Mouse (Mus musculus) C2C12 (cell line): ENCODE measurements at regions not wholly inside any gene's neighbourhood (a gene's known extent, or its start where the extent isn't known, plus 50 kb on each side); places are given as distances from the start of the nearest gene placed in this dataset.

Experiments used
- CEBPB ChIP-seq: IDR thresholded peaks from one replicate; pipeline ENCODE4 v1.6.1; 2011; ENCODE audit warnings: low read depth, mild to moderate bottlenecking, control low read depth, moderate library complexity
- CTCF ChIP-seq: IDR thresholded peaks from one replicate; pipeline ENCODE4 v1.5.1; 2011; ENCODE audit not compliant: control insufficient read depth, insufficient read depth, insufficient read length
- MAX ChIP-seq: IDR thresholded peaks from one replicate; pipeline ENCODE4 v1.6.1; 2011; ENCODE audit warnings: mild to moderate bottlenecking, control low read depth
- MYOD1 ChIP-seq: IDR thresholded peaks from one replicate; pipeline ENCODE4 v1.6.1; 2011; ENCODE audit warnings: low read depth; ENCODE audit not compliant: control insufficient read depth, insufficient read length

- TF ChIP-seq CTCF (no peak), MAX (no peak), CEBPB (no peak), MYOD1 (no peak)
These were observed 100.4 kb upstream of the Atp1a1 start for GRCm38 (mm10) chr3:101704919-101705318.
